Mouse (Mus musculus) hindbrain, postnatal 0 days (tissue): ENCODE measurements around the gene Flna. TPM values are rescaled to one million over a fixed set of nuclear protein-coding genes. Genes with fewer than 3 reads are reported as not detected.
A peak's percentile ranks its signal among the peaks of the same experiment; 100 is the strongest.

Experiments used
- ATAC-seq: fragments of 200-750 bp; cut with Nextera tagmentation; 2 replicates; pipeline ENCODE4 v1.8.0; 2017; ENCODE audit warnings: mild to moderate bottlenecking, moderate TSS enrichment, moderate library complexity
- DNase-seq: peaks from one replicate; pipeline ENCODE4 v3.0.0-alpha.2; 2015; ENCODE audit warnings: low spot score
- H3K27ac ChIP-seq: fragments of 300-500 bp; sonication (generic); 2 replicates; pipeline ENCODE4 v1.5.1; 2014; ENCODE audit warnings: mild to moderate bottlenecking
- H3K27me3 ChIP-seq: fragments of 300-500 bp; sonication (generic); 2 replicates; pipeline ENCODE4 v1.6.1; 2014; ENCODE audit warnings: low read length, mixed read lengths; ENCODE audit not compliant: insufficient read depth
- H3K36me3 ChIP-seq: fragments of 300-500 bp; sonication (generic); 2 replicates; pipeline ENCODE4 v1.6.1; 2014; ENCODE audit warnings: low read length, mixed read lengths; ENCODE audit not compliant: insufficient read depth
- H3K4me1 ChIP-seq: fragments of 300-500 bp; sonication (generic); 2 replicates; pipeline ENCODE4 v1.6.1; 2014; ENCODE audit warnings: antibody characterized with exemption, low read length, mixed read lengths; ENCODE audit not compliant: insufficient read depth
- H3K4me2 ChIP-seq: fragments of 300-500 bp; sonication (generic); 2 replicates; pipeline ENCODE4 v1.6.1; 2014; ENCODE audit warnings: low read depth, mild to moderate bottlenecking, low read length, moderate library complexity, mixed read lengths
- H3K4me3 ChIP-seq: fragments of 300-500 bp; sonication (generic); 2 replicates; pipeline ENCODE4 v1.5.1; 2014; ENCODE audit warnings: low read length
- H3K9ac ChIP-seq: fragments of 300-500 bp; sonication (generic); replicated peaks from 2 replicates; pipeline ENCODE4 v1.6.1; 2014; ENCODE audit warnings: mild to moderate bottlenecking, low read length, moderate library complexity, mixed read lengths
- H3K9me3 ChIP-seq: fragments of 300-500 bp; sonication (generic); 2 replicates; pipeline ENCODE4 v1.6.1; 2016; ENCODE audit warnings: low read length, mixed read lengths
- CTCF ChIP-seq: IDR thresholded peaks from 2 replicates; pipeline ENCODE4 v1.5.1; 2016; ENCODE audit warnings: antibody characterized with exemption, control low read depth, low read depth
- WGBS: fragments of 180-500 bp; shearing (Covaris S2); extraction: QIAGEN DNeasy Blood & Tissue Kit; methylation state at CpG from one replicate; pipeline ENCODE4 v1.1.7; 2014; 5-methylcytosine and 5-hydroxymethylcytosine counted together
- polyA plus RNA-seq: library from polyadenylated mRNA; unstranded; fragments of >200 nt; fragmentation: Nextera tagmentation; extraction: Ambion mirVana; gene quantifications from 2 replicates; pipeline ENCODE4 v1.2.1, GENCODE M21; 2015
- total RNA-seq: library from RNA; depleted of rRNA; stranded (reverse); fragments of >200 nt; gene quantifications from 2 replicates; pipeline ENCODE4 v1.2.3, GENCODE M21; 2014

Gene Flna
- total and polyA plus RNA-seq, 2 experiments from 2014 or later, result 57.2 to 324 TPM

- H3K4me2 ChIP-seq, result peak within 1 kb of the TSS; percentile 57
- peak within 1 kb of the TSS; percentile 91 for H3K27ac ChIP-seq
Measured at GRCm38 (mm10) chrX:74270062-74270901, 20.7 kb upstream of the Flna start, which contains the start of gene Rpl10. Rpl10 (plus strand) TSS chrX:74270812.

GRCm38 (mm10) chrX:74269736-74270061 lies 20.1 kb upstream of the Flna start:
- Histone ChIP-seq H3K4me3 (peak overlapping the region; percentile 53), H3K27ac (peak overlapping the region; percentile 91), H3K9me3 (no peaks in the 10 kb centered on the region), H3K4me2 (peak overlapping the region; percentile 56), H3K27me3 (no peaks in the 10 kb centered on the region), H3K4me1 (no peaks in the 10 kb centered on the region), H3K9ac (peak overlapping the region; percentile 50; the same call in 1 of the 2 replicates), H3K36me3 (no peaks in the 10 kb centered on the region)
- TF ChIP-seq CTCF, result no peak
- ATAC-seq, result peak; percentile 56
- DNase-seq, result no peak
- 24% methylated on average over 3 of the region's 3 CpGs for WGBS

More at GRCm38 (mm10) chrX:74270062-74270901, 20.7 kb upstream of the Flna start, which contains the start of gene Rpl10:
- H3K27me3 ChIP-seq, result no peaks in the 10 kb centered on the region
- DNase-seq (peak; percentile 95), ATAC-seq (peak; percentile 95)
- no peaks in the 10 kb centered on the region for H3K4me1 ChIP-seq
- 31% methylated on average over 42 of the region's 42 CpGs for WGBS
- H3K4me3 ChIP-seq, result peak within 1 kb of the TSS; percentile 53
- H3K9me3 ChIP-seq, result no peaks in the 10 kb centered on the region
- H3K36me3 ChIP-seq, result no peaks in the 10 kb centered on the region
- H3K9ac ChIP-seq, result peak within 1 kb of the TSS; percentile 63
- TF ChIP-seq CTCF, result peak; percentile 54

- 93% methylated on average over 3 of the region's 3 CpGs for WGBS
- no peak overlapping the region for H3K9ac ChIP-seq
- no peak overlapping the region for H3K4me2 ChIP-seq
- DNase-seq (no peak), ATAC-seq (no peak)
- H3K27ac ChIP-seq, result no peak overlapping the region
- no peaks in the 10 kb centered on the region for H3K9me3 ChIP-seq
- no peak overlapping the region for H3K4me3 ChIP-seq
- TF ChIP-seq CTCF, result no peak
- H3K36me3 ChIP-seq, result 0 out of 2 replicates have a peak, but pooled peaks cover 7% of the 10 kb centered on the region
- no peaks in the 10 kb centered on the region for H3K4me1 ChIP-seq
- H3K27me3 ChIP-seq, result no peaks in the 10 kb centered on the region
Measured at GRCm38 (mm10) chrX:74257746-74258145, 8.1 kb upstream of the Flna start.

- no peaks in the 10 kb centered on the region for H3K27me3 ChIP-seq
- H3K27ac ChIP-seq, result peak overlapping the region; percentile 91
- H3K9me3 ChIP-seq, result no peaks in the 10 kb centered on the region
- peak overlapping the region; percentile 70 for H3K9ac ChIP-seq
- peak overlapping the region; percentile 47 for H3K4me3 ChIP-seq
- 37% methylated on average over 31 of the region's 31 CpGs for WGBS
- DNase-seq (no peak), ATAC-seq (peak; percentile 13)
- peak overlapping the region; percentile 64 for H3K4me2 ChIP-seq
- TF ChIP-seq CTCF, result no peak
- H3K4me1 ChIP-seq, result no peaks in the 10 kb centered on the region
- 0 out of 2 replicates have a peak, but pooled peaks cover 7% of the 10 kb centered on the region for H3K36me3 ChIP-seq
Measured at GRCm38 (mm10) chrX:74254888-74255565, 5.4 kb upstream of the Flna start.

GRCm38 (mm10) chrX:74254153-74254887 lies 4.7 kb upstream of the Flna start, which contains the start of gene Emd:
Emd (plus strand) TSS chrX:74254687.
- Histone ChIP-seq H3K4me1 (no peaks in the 10 kb centered on the region), H3K4me3 (peak within 1 kb of the TSS; percentile 47), H3K27ac (peak within 1 kb of the TSS; percentile 91), H3K27me3 (no peaks in the 10 kb centered on the region), H3K9ac (peak within 1 kb of the TSS; percentile 70), H3K36me3 (0 out of 2 replicates have a peak, but pooled peaks cover 7% of the 10 kb centered on the region), H3K4me2 (peak within 1 kb of the TSS; percentile 64), H3K9me3 (no peaks in the 10 kb centered on the region)
- DNase-seq, result peak; percentile 93
- peak; percentile 98 for ATAC-seq
- TF ChIP-seq CTCF, result no peak
- WGBS, result 29% methylated on average over 39 of the region's 39 CpGs

GRCm38 (mm10) chrX:74248651-74249050 lies 969 bp downstream of the Flna start:
- TF ChIP-seq CTCF, result peak; percentile 72
- WGBS, result 15% methylated on average over 3 of the region's 3 CpGs
- Histone ChIP-seq H3K4me3 (no peak overlapping the region), H3K4me2 (peak overlapping the region; percentile 58; the same call in 1 of the 2 replicates), H3K27me3 (no peaks in the 10 kb centered on the region), H3K9me3 (no peaks in the 10 kb centered on the region), H3K36me3 (no peaks in the 10 kb centered on the region), H3K4me1 (no peaks in the 10 kb centered on the region), H3K27ac (peak overlapping the region; percentile 48; the same call in 1 of the 2 replicates), H3K9ac (no peak overlapping the region)
- DNase-seq (peak; percentile 75), ATAC-seq (0 out of 2 replicates have a peak, but pooled peaks have one; percentile 17)
